In the genomic region with DNA sequence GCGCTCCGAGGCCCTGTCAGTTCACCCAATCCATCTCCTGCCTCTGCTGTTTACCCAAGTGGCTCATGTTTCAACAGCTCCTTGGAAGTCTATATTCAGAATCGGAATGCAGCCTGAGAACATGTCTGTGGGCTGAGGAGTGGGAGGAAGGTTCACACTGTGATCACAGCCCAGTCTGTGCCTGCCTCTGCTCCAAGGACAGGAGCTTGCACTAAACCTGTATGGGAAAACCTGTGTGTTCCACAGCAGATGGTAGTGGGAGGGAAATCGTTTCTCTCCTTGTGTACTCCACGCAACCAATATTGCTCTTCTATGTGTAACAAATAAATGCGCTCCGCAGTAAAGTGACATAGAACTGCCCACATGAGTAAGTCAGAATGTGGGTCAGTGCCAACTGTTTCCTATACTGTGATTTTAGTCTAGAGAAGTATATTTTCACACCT, we compare ENCODE assay signal across 9 mouse cellular contexts.
A peak's percentile ranks its signal among the peaks of the same experiment; 100 is the strongest.
DNase-seq lines count a peak whose midpoint lies in the region; ATAC-seq lines count a peak whose summit lies in the region.
"Had no signal": no experiment of that assay in that cellular context is flagged by ENCODE, and none has a peak within 500 bp of the region (broad histone marks: within the 10 kb centered on the region; RNA-seq: fewer than 3 reads in every experiment).

No protein-coding gene starts in this region.

- ATAC-seq in kidney, embryonic 15.5 days (replicated peaks; ENCODE audit: low FRiP score), result peak; percentile 97
- peak; percentile 49; the same call in 1 of the 2 replicates for ATAC-seq in forebrain, embryonic 16.5 days
- ATAC-seq in erythroblast, adult 5-6 weeks (replicated peaks; ENCODE audit: low FRiP score, poor library complexity, severe bottlenecking), result no peak
- no peak for ATAC-seq in megakaryocyte-erythroid progenitor cell, adult 5-6 weeks (replicated peaks; ENCODE audit: low FRiP score, low TSS enrichment, poor library complexity, severe bottlenecking)
- ATAC-seq in erythroid progenitor cell, adult 5-6 weeks (replicated peaks; ENCODE audit: low FRiP score, poor library complexity, severe bottlenecking), result no peak

- no peaks in the 10 kb centered on the region for H3K9me3 ChIP-seq in kidney, embryonic 15.5 days (replicated peaks)
- H3K9me3 ChIP-seq in forebrain, embryonic 16.5 days (ENCODE audit: control insufficient read depth, low read length), result no peaks in the 10 kb centered on the region
- H3K9me3 ChIP-seq: heart, embryonic 15.5 days had no signal

- H3K27me3 ChIP-seq in kidney, embryonic 15.5 days, result no peaks in the 10 kb centered on the region
- H3K27me3 ChIP-seq in forebrain, embryonic 16.5 days (replicated peaks; ENCODE audit: control insufficient read depth, insufficient read depth, low read length), result no peaks in the 10 kb centered on the region
- H3K27me3 ChIP-seq: heart, embryonic 15.5 days had no signal

- WGBS in kidney, embryonic 15.5 days, result 32% methylated on average over 7 of the region's 7 CpGs
- WGBS in forebrain, embryonic 16.5 days, result 42% methylated on average over 7 of the region's 7 CpGs

- H3K4me3 ChIP-seq in kidney, embryonic 15.5 days (replicated peaks), result no peak overlapping the region
- H3K4me3 ChIP-seq in forebrain, embryonic 16.5 days (replicated peaks; ENCODE audit: low read length), result no peak overlapping the region
- H3K4me3 ChIP-seq: heart, embryonic 15.5 days had no signal

- no peak for DNase-seq in kidney, adult 18-20 months
- peak; percentile 1 for DNase-seq in ZHBTc4 (ENCODE audit: low read depth, low spot score)
- peak; percentile 86 to 89 for DNase-seq in left cerebral cortex, adult 9 months (ENCODE audit: low spot score in 2 of 2)

- H3K4me1 ChIP-seq in kidney, embryonic 15.5 days, result peaks cover 6% of the 10 kb centered on the region; the same call in 1 of the 2 replicates
- peaks cover 11% of the 10 kb centered on the region for H3K4me1 ChIP-seq in forebrain, embryonic 16.5 days (replicated peaks; ENCODE audit: control insufficient read depth, insufficient read depth, low read length)

- H3K4me2 ChIP-seq in kidney, embryonic 15.5 days, result no peak overlapping the region
- H3K4me2 ChIP-seq in forebrain, embryonic 16.5 days (ENCODE audit: low read length), result no peak overlapping the region

- H3K27ac ChIP-seq in kidney, embryonic 15.5 days, result peak overlapping the region; percentile 68
- no peak overlapping the region for H3K27ac ChIP-seq in forebrain, embryonic 16.5 days (ENCODE audit: low read length)
- H3K27ac ChIP-seq: heart, embryonic 15.5 days had no signal

- no peaks in the 10 kb centered on the region for H3K36me3 ChIP-seq in kidney, embryonic 15.5 days
- no peaks in the 10 kb centered on the region for H3K36me3 ChIP-seq in forebrain, embryonic 16.5 days (ENCODE audit: control insufficient read depth, insufficient read depth)
- H3K36me3 ChIP-seq: heart, embryonic 15.5 days had no signal

- H3K9ac ChIP-seq in kidney, embryonic 15.5 days, result no peak overlapping the region
- no peak overlapping the region for H3K9ac ChIP-seq in forebrain, embryonic 16.5 days (replicated peaks; ENCODE audit: low read depth, low read length)
- H3K9ac ChIP-seq: heart, embryonic 15.5 days had no signal

Comparison
In these comparisons a context has a peak if more than half of its experiments do, and no peak if none do; other contexts are left out.
1. ATAC-seq: peak in kidney, embryonic 15.5 days (single experiment) and forebrain, embryonic 16.5 days (single experiment); none in erythroblast, adult 5-6 weeks (single experiment), megakaryocyte-erythroid progenitor cell, adult 5-6 weeks (single experiment) and erythroid progenitor cell, adult 5-6 weeks (single experiment).